Mouse (Mus musculus): ENCODE data around the gene Mgat4c.
"Not testable (repeated sequence)": the region's sequence is repeated elsewhere in the genome, so short reads cannot be mapped to it uniquely, and the experiment has no call there.

Mgat4c gene

GRCm38 (mm10) chr10:102154865-102155264 is 473.6 kb downstream of the Mgat4c start:
- no peak for DNase-seq

GRCm38 (mm10) chr10:102155853-102156252 is 474.6 kb downstream of the Mgat4c start:
- DNase-seq, result no peak

- DNase-seq, result no peak
Observed at GRCm38 (mm10) chr10:102158809-102159208, 477.5 kb downstream of the Mgat4c start.

- DNase-seq, result peak; percentile 4
Observed at GRCm38 (mm10) chr10:102184726-102185125, 503.4 kb downstream of the Mgat4c start.

GRCm38 (mm10) chr10:102191646-102192045 is 510.4 kb downstream of the Mgat4c start:
- no peak for DNase-seq

GRCm38 (mm10) chr10:102196850-102197249 is 515.6 kb downstream of the Mgat4c start:
- DNase-seq, result no peak

GRCm38 (mm10) chr10:102238558-102239211 is 557.4 kb downstream of the Mgat4c start:
- no peak for DNase-seq

- DNase-seq, result no peak
Observed at GRCm38 (mm10) chr10:102243897-102244296, 562.6 kb downstream of the Mgat4c start.

- no peak for DNase-seq
Observed at GRCm38 (mm10) chr10:102244601-102245000, 563.3 kb downstream of the Mgat4c start.

GRCm38 (mm10) chr10:102245269-102245668 is 564.0 kb downstream of the Mgat4c start:
- DNase-seq, result no peak

- no peak for DNase-seq
Observed at GRCm38 (mm10) chr10:102308892-102309479, 627.7 kb downstream of the Mgat4c start.

- DNase-seq, result no peak
Observed at GRCm38 (mm10) chr10:102365685-102366381, 684.5 kb downstream of the Mgat4c start.

- no peak for DNase-seq
Observed at GRCm38 (mm10) chr10:102370576-102370975, 689.3 kb downstream of the Mgat4c start.

- no peak for DNase-seq
Observed at GRCm38 (mm10) chr10:102372111-102372510, 690.8 kb downstream of the Mgat4c start.

GRCm38 (mm10) chr10:102374061-102374460 is 692.8 kb downstream of the Mgat4c start:
- DNase-seq, result no peak

- DNase-seq, result no peak
Observed at GRCm38 (mm10) chr10:102377377-102377776, 696.1 kb downstream of the Mgat4c start.

GRCm38 (mm10) chr10:102389223-102389622 is 707.9 kb downstream of the Mgat4c start:
- no peak for DNase-seq

GRCm38 (mm10) chr10:102417654-102418272 is 736.5 kb downstream of the Mgat4c start:
- DNase-seq, result no peak

- DNase-seq, result peak; percentile 3
Observed at GRCm38 (mm10) chr10:102435048-102435447, 753.8 kb downstream of the Mgat4c start.

GRCm38 (mm10) chr10:102435467-102435866 is 754.2 kb downstream of the Mgat4c start:
- not testable (repeated sequence) for DNase-seq

Measured in layer of hippocampus, adult 9-11 months (tissue).